Mouse (Mus musculus) kidney, adult 2 months (tissue): Measurements from ENCODE around the gene Rrm1. TPM values are rescaled to one million over a fixed set of nuclear protein-coding genes. Genes with fewer than 3 reads are reported as not detected.

ENCODE experiments used
- DNase-seq: peaks from one replicate; pipeline ENCODE4 v3.0.0; 2021
- H3K27ac ChIP-seq: fragments of 200-500 bp; 2 replicates; pipeline ENCODE4 v1.5.1; 2012; ENCODE audit warnings: low read depth, low read length, control low read depth, inconsistent platforms; ENCODE audit not compliant: insufficient read depth
- H3K27me3 ChIP-seq: fragments of 200-500 bp; replicated peaks from 2 replicates; pipeline ENCODE4 v1.6.1; 2012; ENCODE audit warnings: mild to moderate bottlenecking, moderate library complexity, low read length, inconsistent platforms; ENCODE audit not compliant: control insufficient read depth, insufficient read depth
- H3K36me3 ChIP-seq: fragments of 200-500 bp; 2 replicates; pipeline ENCODE4 v1.6.1; 2012; ENCODE audit warnings: mild to moderate bottlenecking, moderate library complexity, low read length, inconsistent platforms; ENCODE audit not compliant: control insufficient read depth, insufficient read depth
- H3K4me1 ChIP-seq: fragments of 200-500 bp; 2 replicates; pipeline ENCODE4 v1.6.1; 2011; ENCODE audit warnings: low read length; ENCODE audit not compliant: control insufficient read depth, insufficient read depth
- H3K4me3 ChIP-seq: fragments of 200-500 bp; 2 replicates; pipeline ENCODE4 v1.5.1; 2011; ENCODE audit warnings: mild to moderate bottlenecking, low read depth, low read length, control low read depth; ENCODE audit not compliant: insufficient read depth
- CTCF ChIP-seq: fragments of 200-500 bp; conservative IDR thresholded peaks from 2 replicates; pipeline ENCODE4 v1.5.1; 2011; ENCODE audit warnings: low read depth, mild to moderate bottlenecking, control low read depth, low read length, moderate library complexity, mixed read lengths; ENCODE audit not compliant: insufficient read depth, insufficient read length
- POLR2A ChIP-seq: fragments of 200-500 bp; IDR thresholded peaks from one replicate; pipeline ENCODE4 v1.6.1; 2011; ENCODE audit warnings: low read depth, low read length, control low read depth
- WGBS: fragments of 180-500 bp; shearing (Covaris S2); methylation state at CpG from one replicate; pipeline ENCODE4 v1.1.7; 2018; 5-methylcytosine and 5-hydroxymethylcytosine counted together
- polyA plus RNA-seq: library from polyadenylated mRNA; depleted of rRNA; stranded (reverse); fragments of >200 nt; gene quantifications from 2 replicates; pipeline ENCODE4 v1.2.3, GENCODE M21; 2012

Rrm1 gene
- polyA plus RNA-seq, 1 experiment: 6.3 TPM

- H3K4me1 ChIP-seq: no peaks in the 10 kb centered on the region
- TF ChIP-seq CTCF (no peak), POLR2A (no peak)
- H3K27ac ChIP-seq: no peak overlapping the region
- whole genome bisulfite sequencing: 72% methylated on average over 9 of the region's 9 CpGs
- no peaks in the 10 kb centered on the region for H3K27me3 ChIP-seq
- H3K36me3 ChIP-seq: peaks cover 2% of the 10 kb centered on the region; the same call in 1 of the 2 replicates
- DNase-seq: no peak
- H3K4me3 ChIP-seq: no peak overlapping the region
These were observed 4.9 kb downstream of the Rrm1 start for GRCm38 (mm10) chr7:102446438-102446837.

- H3K36me3 ChIP-seq: peaks cover 5% of the 10 kb centered on the region
- no peak overlapping the region for H3K4me3 ChIP-seq
- H3K4me1 ChIP-seq: no peaks in the 10 kb centered on the region
- 87% methylated on average over 5 of the region's 5 CpGs for WGBS
- H3K27ac ChIP-seq: no peak overlapping the region
- no peaks in the 10 kb centered on the region for H3K27me3 ChIP-seq
- no peak for TF ChIP-seq POLR2A
- no peak for TF ChIP-seq CTCF
- DNase-seq: no peak
These were observed 17.3 kb downstream of the Rrm1 start for GRCm38 (mm10) chr7:102458618-102459380.

GRCm38 (mm10) chr7:102467566-102467965, 26.1 kb downstream of the Rrm1 start:
- Histone ChIP-seq H3K36me3 (peaks cover 2% of the 10 kb centered on the region), H3K27ac (no peak overlapping the region), H3K27me3 (no peaks in the 10 kb centered on the region), H3K4me3 (no peak overlapping the region), H3K4me1 (no peaks in the 10 kb centered on the region)
- TF ChIP-seq CTCF (no peak), POLR2A (no peak)
- DNase-seq: no peak
- 94% methylated on average over 8 of the region's 8 CpGs for WGBS

- DNase-seq: no peak
- WGBS: 22% methylated on average over 5 of the region's 5 CpGs
- Histone ChIP-seq H3K27me3 (no peaks in the 10 kb centered on the region), H3K27ac (no peak overlapping the region), H3K36me3 (no peaks in the 10 kb centered on the region; the same call in 1 of the 2 replicates), H3K4me1 (no peaks in the 10 kb centered on the region), H3K4me3 (no peak overlapping the region)
- TF ChIP-seq CTCF: no peak
- no peak for TF ChIP-seq POLR2A
These were observed 31.2 kb downstream of the Rrm1 start for GRCm38 (mm10) chr7:102472675-102473074.

GRCm38 (mm10) chr7:102476601-102477000, 35.1 kb downstream of the Rrm1 start:
- TF ChIP-seq POLR2A: no peak
- TF ChIP-seq CTCF: no peak
- Histone ChIP-seq H3K4me3 (no peak overlapping the region), H3K4me1 (no peaks in the 10 kb centered on the region), H3K27ac (no peak overlapping the region), H3K36me3 (no peaks in the 10 kb centered on the region), H3K27me3 (no peaks in the 10 kb centered on the region)
- DNase-seq: no peak
- 95% methylated on average over 5 of the region's 5 CpGs for WGBS

- Histone ChIP-seq H3K4me3 (no peak overlapping the region), H3K36me3 (no peaks in the 10 kb centered on the region), H3K27me3 (no peaks in the 10 kb centered on the region), H3K27ac (no peak overlapping the region), H3K4me1 (no peaks in the 10 kb centered on the region)
- TF ChIP-seq POLR2A (no peak), CTCF (no peak)
- 93% methylated on average over 11 of the region's 11 CpGs for WGBS
- no peak for DNase-seq
These were observed 35.9 kb downstream of the Rrm1 start for GRCm38 (mm10) chr7:102477377-102477776.

- Histone ChIP-seq H3K27me3 (no peaks in the 10 kb centered on the region), H3K27ac (no peak overlapping the region), H3K4me1 (no peaks in the 10 kb centered on the region), H3K4me3 (no peak overlapping the region), H3K36me3 (no peaks in the 10 kb centered on the region)
- WGBS: 95% methylated on average over 4 of the region's 4 CpGs
- no peak for DNase-seq
- TF ChIP-seq CTCF (no peak), POLR2A (no peak)
These were observed 36.9 kb downstream of the Rrm1 start for GRCm38 (mm10) chr7:102478425-102478824.
